Comparison of ENCODE assay signal across 18 mouse cellular contexts in genomic region chr14:101067082-101067481, GRCm38 (mm10).
"Had no signal": no experiment of that assay in that cellular context is flagged by ENCODE, and none has a peak within 500 bp of the region (broad histone marks: within the 10 kb centered on the region; RNA-seq: fewer than 3 reads in every experiment).

No protein-coding gene starts in this region.

- H3K4me1 ChIP-seq: liver, embryonic 13.5 days; midbrain, embryonic 12.5 days; midbrain, embryonic 15.5 days; neural tube, embryonic 12.5 days; neural tube, embryonic 15.5 days; stomach, embryonic 15.5 days had no signal

- DNase-seq: kidney, adult 2 months; kidney, postnatal 25 days; layer of hippocampus, adult 9-11 months; liver, embryonic 13.5 days; lung, adult 2 months; lung, postnatal 14 days; lung, postnatal 4 days; right cerebral cortex, postnatal 25 days; spleen, adult 18-20 months; thymus, adult 18-20 months; thymus, postnatal 36 days had no signal

- H3K4me3 ChIP-seq: layer of hippocampus, adult 2 months; liver, embryonic 13.5 days; midbrain, embryonic 12.5 days; midbrain, embryonic 15.5 days; neural tube, embryonic 12.5 days; neural tube, embryonic 15.5 days; stomach, embryonic 15.5 days had no signal

- H3K27ac ChIP-seq: kidney, postnatal 0 days; layer of hippocampus, adult 2 months; liver, embryonic 13.5 days; midbrain, embryonic 12.5 days; midbrain, embryonic 15.5 days; neural tube, embryonic 12.5 days; neural tube, embryonic 15.5 days; stomach, embryonic 15.5 days had no signal

- ATAC-seq: midbrain, embryonic 15.5 days had no signal
